Mouse (Mus musculus) stomach, postnatal 0 days (tissue): ENCODE results near the gene Hivep2. TPM values are rescaled to one million over a fixed set of nuclear protein-coding genes. Genes with fewer than 3 reads are reported as not detected.

Source experiments
- ATAC-seq: fragments of 200-750 bp; cut with Nextera tagmentation; 2 replicates; pipeline ENCODE4 v1.8.0; 2017; ENCODE audit not compliant: low FRiP score, low TSS enrichment
- DNase-seq: peaks from one replicate; pipeline ENCODE4 v3.0.0-alpha.2; 2016; ENCODE audit warnings: low spot score
- H3K27ac ChIP-seq: fragments of 300-500 bp; sonication (generic); replicated peaks from 2 replicates; pipeline ENCODE4 v1.5.1; 2014; ENCODE audit warnings: mild to moderate bottlenecking, control low read depth
- H3K27me3 ChIP-seq: fragments of 300-500 bp; sonication (generic); 2 replicates; pipeline ENCODE4 v1.6.1; 2014; ENCODE audit warnings: low read length; ENCODE audit not compliant: control insufficient read depth, insufficient read depth
- H3K36me3 ChIP-seq: fragments of 300-500 bp; sonication (generic); 2 replicates; pipeline ENCODE4 v1.6.1; 2014; ENCODE audit warnings: low read length, mixed read lengths; ENCODE audit not compliant: control insufficient read depth, insufficient read depth
- H3K4me1 ChIP-seq: fragments of 300-500 bp; sonication (generic); replicated peaks from 2 replicates; pipeline ENCODE4 v1.6.1; 2014; ENCODE audit warnings: antibody characterized with exemption; ENCODE audit not compliant: control insufficient read depth, insufficient read depth
- H3K4me2 ChIP-seq: fragments of 300-500 bp; sonication (generic); replicated peaks from 2 replicates; pipeline ENCODE4 v1.6.1; 2014; ENCODE audit warnings: low read depth, mild to moderate bottlenecking, control low read depth, moderate library complexity
- H3K4me3 ChIP-seq: fragments of 300-500 bp; sonication (generic); 2 replicates; pipeline ENCODE4 v1.5.1; 2014; ENCODE audit warnings: low read depth, low read length, control low read depth
- H3K9ac ChIP-seq: fragments of 300-500 bp; sonication (generic); 2 replicates; pipeline ENCODE4 v1.6.1; 2014; ENCODE audit warnings: mild to moderate bottlenecking, low read length, control low read depth, mixed read lengths
- H3K9me3 ChIP-seq: fragments of 300-500 bp; sonication (generic); 2 replicates; pipeline ENCODE4 v1.6.1; 2016; ENCODE audit warnings: low read length; ENCODE audit not compliant: control insufficient read depth
- CTCF ChIP-seq: IDR thresholded peaks from 2 replicates; pipeline ENCODE4 v1.5.1; 2016; ENCODE audit warnings: antibody characterized with exemption, low read depth, mild to moderate bottlenecking, moderate library complexity
- EP300 ChIP-seq: optimal IDR thresholded peaks from 2 replicates; pipeline ENCODE3; 2016; ENCODE audit warnings: antibody characterized with exemption
- WGBS: fragments of 180-500 bp; shearing (Covaris S2); extraction: QIAGEN DNeasy Blood & Tissue Kit; methylation state at CpG from one replicate; pipeline ENCODE4 v1.1.7; 2014; 5-methylcytosine and 5-hydroxymethylcytosine counted together
- polyA plus RNA-seq: library from polyadenylated mRNA; unstranded; fragments of >200 nt; fragmentation: Nextera tagmentation; extraction: Ambion mirVana; gene quantifications from 2 replicates; pipeline ENCODE4 v1.2.1, GENCODE M21; 2015

Hivep2 gene
- polyA plus RNA-seq, 1 experiment from 2014 or later = 3.1 TPM

DNA sequence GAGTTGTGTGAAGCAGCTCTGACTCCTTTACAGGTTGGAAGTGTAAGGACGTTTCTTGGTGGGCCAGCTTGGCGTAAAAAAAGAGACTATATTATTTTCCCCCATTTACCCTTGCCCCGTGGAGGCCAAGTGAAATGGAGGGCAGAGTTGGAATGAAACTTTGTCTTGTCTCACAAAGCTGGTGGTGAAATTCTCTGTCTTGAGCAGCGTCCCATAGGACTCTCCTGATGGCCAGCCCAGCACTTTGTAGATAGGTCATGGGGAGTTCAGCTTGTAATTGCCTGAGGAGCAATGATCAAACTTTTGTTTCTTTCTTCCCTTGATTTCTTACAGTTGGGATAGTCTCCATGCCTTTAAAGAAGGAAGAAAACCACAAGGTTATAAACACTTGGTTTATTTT is 10.0 kb downstream of the Hivep2 start:
- Histone ChIP-seq H3K36me3 (no peaks in the 10 kb centered on the region), H3K27ac (no peak overlapping the region), H3K9ac (no peak overlapping the region; the same call in 1 of the 2 replicates), H3K4me1 (no peaks in the 10 kb centered on the region), H3K27me3 (no peaks in the 10 kb centered on the region), H3K4me2 (no peak overlapping the region), H3K4me3 (no peak overlapping the region), H3K9me3 (no peaks in the 10 kb centered on the region)
- WGBS = 72% methylated on average over 4 of the region's 4 CpGs
- TF ChIP-seq CTCF (no peak), EP300 (no peak)
- DNase-seq = no peak
- no peak for ATAC-seq

DNA sequence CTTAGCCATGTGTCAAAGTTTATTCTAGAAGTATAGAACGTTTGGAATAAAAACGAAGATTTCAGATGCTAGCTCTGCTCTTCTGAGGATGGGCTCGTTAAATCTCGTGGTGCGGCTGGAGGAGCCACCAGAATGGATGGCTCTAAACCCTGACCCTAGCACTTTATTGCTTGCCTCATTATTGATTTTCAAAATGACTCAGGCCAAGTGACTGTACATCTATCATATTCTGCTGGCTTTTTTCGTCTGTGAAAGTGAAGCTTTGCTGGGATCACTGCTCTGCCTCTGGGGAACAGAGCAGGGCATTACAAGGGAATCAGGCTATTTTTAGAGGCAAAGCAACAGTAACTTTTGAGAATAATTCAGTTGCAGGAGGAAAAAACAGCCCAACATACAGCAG is 10.4 kb downstream of the Hivep2 start:
- ATAC-seq = no peak
- WGBS = 45% methylated on average over 6 of the region's 6 CpGs
- Histone ChIP-seq H3K27ac (no peak overlapping the region), H3K27me3 (no peaks in the 10 kb centered on the region), H3K9me3 (no peaks in the 10 kb centered on the region), H3K9ac (no peak overlapping the region), H3K4me2 (no peak overlapping the region), H3K4me1 (no peaks in the 10 kb centered on the region), H3K4me3 (no peak overlapping the region), H3K36me3 (no peaks in the 10 kb centered on the region)
- no peak for DNase-seq
- no peak for TF ChIP-seq CTCF
- no peak for TF ChIP-seq EP300

DNA sequence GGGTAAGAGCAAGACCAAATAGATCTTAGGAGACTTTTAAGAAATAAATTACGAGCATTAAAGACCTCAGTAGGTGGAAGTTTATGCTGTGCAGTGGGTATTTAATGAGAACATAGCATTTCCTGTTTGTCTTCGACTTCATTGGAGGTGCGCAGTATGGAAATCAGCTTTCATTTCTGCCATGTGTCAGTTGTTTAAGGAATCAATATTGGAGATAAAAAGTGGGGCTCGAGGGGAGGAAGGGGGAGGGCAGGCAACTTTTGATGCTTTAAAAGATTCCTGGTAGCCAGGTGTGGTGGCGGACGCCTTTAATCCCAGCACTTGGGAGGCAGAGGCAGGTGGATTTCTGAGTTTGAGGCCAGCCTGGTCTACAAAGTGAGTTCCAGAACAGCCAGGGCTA is 16.4 kb downstream of the Hivep2 start:
- Histone ChIP-seq H3K9ac (no peak overlapping the region), H3K4me3 (peak overlapping the region; percentile 57), H3K27ac (peak overlapping the region; percentile 97; the same call in 1 of the 2 replicates), H3K27me3 (no peaks in the 10 kb centered on the region), H3K4me1 (peaks cover 7% of the 10 kb centered on the region; the same call in 1 of the 2 replicates), H3K4me2 (peak overlapping the region; percentile 85), H3K36me3 (no peaks in the 10 kb centered on the region), H3K9me3 (no peaks in the 10 kb centered on the region)
- no peak for TF ChIP-seq CTCF
- no peak for TF ChIP-seq EP300
- ATAC-seq = no peak
- DNase-seq = no peak
- 55% methylated on average over 6 of the region's 6 CpGs for WGBS

DNA sequence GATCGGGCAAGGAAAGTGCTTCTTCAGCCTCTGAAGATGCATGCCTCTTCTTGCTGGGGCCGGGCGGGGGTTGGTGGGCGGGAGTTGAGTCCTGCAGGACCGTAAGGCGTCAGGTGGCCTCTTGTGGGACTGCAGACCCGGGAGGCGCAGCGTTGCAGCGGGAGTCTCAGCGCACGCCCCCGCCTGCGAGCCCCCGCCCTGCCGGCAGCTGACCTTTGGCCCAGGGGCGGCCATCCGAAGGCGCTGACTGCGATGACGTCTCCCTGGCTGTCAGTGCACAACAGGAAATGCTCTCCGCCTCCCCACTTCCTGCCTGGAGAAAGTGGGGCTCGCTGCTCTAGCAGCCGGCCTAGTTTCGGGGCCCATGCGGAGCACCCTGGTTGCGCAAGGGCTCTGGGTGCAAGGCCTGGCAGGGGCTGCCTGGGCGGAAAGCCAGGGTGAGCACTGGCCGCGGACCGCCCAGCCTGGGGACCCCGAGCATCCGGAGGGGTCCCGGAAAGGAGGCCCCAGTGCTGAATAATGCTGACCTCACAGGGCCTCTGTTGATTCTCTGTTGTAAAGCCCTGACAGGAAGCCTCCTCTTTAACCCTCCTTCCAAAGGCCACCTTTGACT is 17.0 kb downstream of the Hivep2 start:
- H3K9me3 ChIP-seq = no peaks in the 10 kb centered on the region
- H3K4me1 ChIP-seq = peaks cover 7% of the 10 kb centered on the region; the same call in 1 of the 2 replicates
- H3K4me3 ChIP-seq = peak overlapping the region; percentile 57
- peak overlapping the region; percentile 79 for H3K9ac ChIP-seq
- peak overlapping the region; percentile 85 for H3K4me2 ChIP-seq
- H3K27me3 ChIP-seq = no peaks in the 10 kb centered on the region
- WGBS = 2% methylated on average over 34 of the region's 34 CpGs
- peak; percentile 81 for DNase-seq
- TF ChIP-seq EP300 (no peak), CTCF (no peak)
- peak; percentile 91 for ATAC-seq
- no peaks in the 10 kb centered on the region for H3K36me3 ChIP-seq
- H3K27ac ChIP-seq = peak overlapping the region; percentile 97

DNA sequence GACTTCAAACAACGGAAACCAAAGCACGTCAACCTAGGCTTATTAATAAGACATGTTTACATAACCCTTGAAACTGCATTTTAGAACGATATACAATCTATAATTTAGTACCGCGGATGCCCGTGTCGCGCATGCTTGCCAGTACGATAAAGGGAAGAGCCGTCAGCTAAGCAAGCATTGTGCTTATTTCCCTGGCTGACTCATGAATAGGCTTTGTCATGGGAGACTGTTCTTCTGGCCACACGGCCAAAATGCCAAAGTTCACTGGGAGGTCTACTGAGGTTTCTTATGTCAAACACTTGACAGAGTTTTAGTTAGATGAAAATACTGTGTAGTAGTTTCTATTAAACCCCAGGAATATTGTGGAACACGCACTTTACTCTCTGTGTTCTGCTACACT is 17.8 kb downstream of the Hivep2 start:
- no peak for TF ChIP-seq EP300
- TF ChIP-seq CTCF = no peak
- peak overlapping the region; percentile 97 for H3K27ac ChIP-seq
- no peak overlapping the region for H3K4me3 ChIP-seq
- peak overlapping the region; percentile 85; the same call in 1 of the 2 replicates for H3K4me2 ChIP-seq
- 9% methylated on average over 12 of the region's 12 CpGs for whole genome bisulfite sequencing
- no peak overlapping the region; the same call in 1 of the 2 replicates for H3K9ac ChIP-seq
- peak; percentile 59 for DNase-seq
- H3K4me1 ChIP-seq = peaks cover 7% of the 10 kb centered on the region; the same call in 1 of the 2 replicates
- H3K36me3 ChIP-seq = no peaks in the 10 kb centered on the region
- no peaks in the 10 kb centered on the region for H3K27me3 ChIP-seq
- peak; percentile 72 for ATAC-seq
- H3K9me3 ChIP-seq = no peaks in the 10 kb centered on the region

DNA sequence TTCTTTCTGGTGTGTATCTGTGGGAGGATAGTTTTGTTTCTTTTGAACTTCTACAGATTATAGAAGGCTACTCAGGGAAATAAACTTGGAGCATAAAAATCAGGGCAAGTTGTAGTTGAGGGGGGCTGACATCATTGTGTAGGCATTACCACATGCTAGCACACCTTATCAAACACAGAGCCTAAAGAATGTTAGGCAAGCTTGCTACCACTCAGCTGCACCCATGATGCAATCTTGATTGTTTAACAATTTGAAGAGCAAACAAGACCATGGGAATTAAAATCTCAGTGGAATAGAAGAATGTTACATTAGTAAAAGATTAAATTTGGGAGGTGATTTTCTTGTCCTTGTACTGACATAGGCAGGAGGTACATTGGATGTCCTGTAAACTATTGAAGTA is 18.4 kb downstream of the Hivep2 start:
- Histone ChIP-seq H3K4me3 (no peak overlapping the region), H3K4me2 (no peak overlapping the region), H3K9ac (no peak overlapping the region), H3K4me1 (peaks cover 7% of the 10 kb centered on the region; the same call in 1 of the 2 replicates), H3K36me3 (no peaks in the 10 kb centered on the region), H3K27ac (no peak overlapping the region), H3K27me3 (no peaks in the 10 kb centered on the region), H3K9me3 (no peaks in the 10 kb centered on the region)
- DNase-seq = no peak
- ATAC-seq = no peak; the same call in 1 of the 2 replicates
- TF ChIP-seq EP300 = no peak
- TF ChIP-seq CTCF = no peak
